ENCODE assay signal across 24 mouse cellular contexts in the genomic region with DNA sequence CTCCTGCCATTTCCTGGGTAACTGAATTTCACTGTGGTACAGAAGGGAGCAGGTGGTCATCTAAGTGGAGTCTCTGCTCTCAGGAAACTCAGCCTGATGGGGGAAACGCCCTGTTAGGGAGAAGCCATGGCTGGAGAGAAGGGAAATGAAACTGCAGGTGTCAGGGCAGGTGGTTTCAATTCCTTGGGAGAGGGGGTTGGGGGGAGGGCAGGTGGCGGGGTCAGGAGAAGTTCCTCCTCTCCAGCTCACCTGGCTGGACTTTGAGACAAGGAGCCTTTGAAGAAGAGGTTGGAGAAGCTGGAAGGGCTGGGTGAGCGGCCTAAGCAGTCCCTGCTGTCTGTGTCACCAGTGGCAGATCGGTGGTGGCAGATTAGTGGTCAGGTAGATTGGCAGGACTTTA. TPM values are rescaled to one million over a fixed set of nuclear protein-coding genes. Genes with fewer than 3 reads are reported as not detected.
DNase-seq lines count a peak whose midpoint lies in the region; ATAC-seq and TF ChIP-seq lines count a peak whose summit lies in the region.
"Had no signal": no experiment of that assay in that cellular context is flagged by ENCODE, and none has a peak within 500 bp of the region (broad histone marks: within the 10 kb centered on the region; RNA-seq: fewer than 3 reads in every experiment).

No protein-coding gene starts in this region.

- no peak overlapping the region for H3K9ac ChIP-seq in intestine, embryonic 14.5 days (ENCODE audit: low read length)
- no peak overlapping the region for H3K9ac ChIP-seq in intestine, postnatal 0 days (ENCODE audit: low read depth, low read length)
- H3K9ac ChIP-seq: embryonic facial prominence, embryonic 12.5 days; embryonic facial prominence, embryonic 15.5 days; forebrain, postnatal 0 days; hindbrain, embryonic 12.5 days; hindbrain, embryonic 15.5 days had no signal

- DNase-seq in cerebellum, adult 9-11 months = peak; percentile 44
- no peak for DNase-seq in cerebellum, adult 11 months
- peak; percentile 58 for DNase-seq in intestine, embryonic 14.5 days (ENCODE audit: low spot score)
- no peak for DNase-seq in left cerebral cortex, postnatal 14 days (ENCODE audit: low spot score in 2 of 2)
- no peak for DNase-seq in layer of hippocampus, adult 8-10 months (ENCODE audit: low spot score in 2 of 2)
- DNase-seq in left cerebral cortex, adult 2 months (ENCODE audit: extremely low spot score in 1 of 2, low spot score in 2 of 2) = no peak
- DNase-seq: adrenal gland, adult 2 months; adrenal gland, postnatal 14 days; cerebellum, adult 8-10 months; cerebellum, postnatal 14 days; forebrain, postnatal 0 days; gastrocnemius, adult 2 months; gastrocnemius, postnatal 14 days; heart, adult 11 months; kidney, adult 11 months had no signal

- 73% methylated on average over 4 of the region's 4 CpGs for WGBS in intestine, embryonic 14.5 days
- 42% methylated on average over 4 of the region's 4 CpGs for WGBS in intestine, postnatal 0 days

- H3K27me3 ChIP-seq in intestine, embryonic 14.5 days (replicated peaks; ENCODE audit: control insufficient read depth, insufficient read depth, low read length) = no peaks in the 10 kb centered on the region
- no peaks in the 10 kb centered on the region for H3K27me3 ChIP-seq in intestine, postnatal 0 days (replicated peaks; ENCODE audit: control insufficient read depth, insufficient read depth, low read length)
- H3K27me3 ChIP-seq: embryonic facial prominence, embryonic 12.5 days; hindbrain, embryonic 15.5 days had no signal

- intact Hi-C loops in left cerebral cortex, postnatal 14 days (cut with DNase I) = no loop called here
- intact Hi-C loops in left cerebral cortex, adult 2 months (cut with DNase I) = no loop called here

- H3K9me3 ChIP-seq in intestine, embryonic 14.5 days (ENCODE audit: control insufficient read depth, low read length) = no peaks in the 10 kb centered on the region
- no peaks in the 10 kb centered on the region for H3K9me3 ChIP-seq in intestine, postnatal 0 days (ENCODE audit: control insufficient read depth)
- H3K9me3 ChIP-seq: embryonic facial prominence, embryonic 12.5 days; embryonic facial prominence, embryonic 15.5 days; G1E; hindbrain, embryonic 12.5 days; hindbrain, embryonic 15.5 days had no signal

- TF ChIP-seq CTCF in intestine, postnatal 0 days (IDR thresholded peaks at IDR 0.05; ENCODE audit: low read depth) = no peak
- TF ChIP-seq CTCF in left cerebral cortex, adult 2 months (IDR thresholded peaks at IDR 0.05) = no peak

- H3K36me3 ChIP-seq in intestine, embryonic 14.5 days (ENCODE audit: control insufficient read depth, insufficient read depth, low read length) = no peaks in the 10 kb centered on the region
- no peaks in the 10 kb centered on the region for H3K36me3 ChIP-seq in intestine, postnatal 0 days (ENCODE audit: control insufficient read depth, insufficient read depth)
- H3K36me3 ChIP-seq: embryonic facial prominence, embryonic 12.5 days; embryonic facial prominence, embryonic 15.5 days; G1E; hindbrain, embryonic 12.5 days; hindbrain, embryonic 15.5 days had no signal

- H3K4me2 ChIP-seq in intestine, embryonic 14.5 days (ENCODE audit: low read length) = no peak overlapping the region
- H3K4me2 ChIP-seq in intestine, postnatal 0 days (replicated peaks; ENCODE audit: low read depth) = peak overlapping the region; percentile 17; the same call in 1 of the 2 replicates
- H3K4me2 ChIP-seq: embryonic facial prominence, embryonic 12.5 days; embryonic facial prominence, embryonic 15.5 days; heart, embryonic 11.5 days; hindbrain, embryonic 12.5 days; hindbrain, embryonic 15.5 days had no signal

- peak; percentile 38; the same call in 1 of the 2 replicates for ATAC-seq in intestine, embryonic 14.5 days (replicated peaks; ENCODE audit: low FRiP score, low TSS enrichment, low read depth)
- ATAC-seq in intestine, postnatal 0 days = peak; percentile 79
- ATAC-seq: forebrain, embryonic 14.5 days; forebrain, postnatal 0 days had no signal

- no peak overlapping the region for H3K27ac ChIP-seq in intestine, embryonic 14.5 days (ENCODE audit: low read depth)
- no peak overlapping the region for H3K27ac ChIP-seq in intestine, postnatal 0 days (ENCODE audit: low read depth, low read length)
- no peak overlapping the region for H3K27ac ChIP-seq in left cerebral cortex, adult 2 months
- H3K27ac ChIP-seq: embryonic facial prominence, embryonic 12.5 days; embryonic facial prominence, embryonic 15.5 days; gastrocnemius, adult 2 months; hindbrain, embryonic 12.5 days; hindbrain, embryonic 15.5 days had no signal

- H3K4me3 ChIP-seq in intestine, embryonic 14.5 days (ENCODE audit: low read depth, low read length) = no peak overlapping the region
- no peak overlapping the region for H3K4me3 ChIP-seq in intestine, postnatal 0 days (ENCODE audit: low read depth, low read length)
- no peak overlapping the region for H3K4me3 ChIP-seq in left cerebral cortex, adult 2 months
- H3K4me3 ChIP-seq: embryonic facial prominence, embryonic 12.5 days; embryonic facial prominence, embryonic 15.5 days; gastrocnemius, adult 2 months; hindbrain, embryonic 12.5 days; hindbrain, embryonic 15.5 days had no signal

- peaks cover 11% of the 10 kb centered on the region; the same call in 1 of the 2 replicates for H3K4me1 ChIP-seq in intestine, embryonic 14.5 days (replicated peaks; ENCODE audit: control insufficient read depth, insufficient read depth, low read length)
- H3K4me1 ChIP-seq in intestine, postnatal 0 days (replicated peaks; ENCODE audit: control insufficient read depth, insufficient read depth, low read length) = no peaks in the 10 kb centered on the region; the same call in 1 of the 2 replicates

RNA-seq across cellular contexts. Expression of gene Rtn4rl1, which starts 12.8 kb away (rescaled TPM):
- 1.6 and 2.0 TPM in 2 replicates for polyA plus RNA-seq in intestine, embryonic 14.5 days (2014; fragmentation: Nextera tagmentation; extraction: Ambion mirVana)
- polyA plus RNA-seq in intestine, postnatal 0 days (2015; fragmentation: Nextera tagmentation; extraction: Ambion mirVana) = 1.5 and 1.8 TPM in 2 replicates
- total RNA-seq in left cerebral cortex, postnatal 14 days (2021) = 10 to 100 TPM; 59.5 to 65.9 TPM
- total RNA-seq in layer of hippocampus, adult 8-10 months (2022) = 100 to 1,000 TPM in 2 of 4 experiments, 10 to 100 TPM in 2; 80.7 to 110 (median 97.3) TPM
- total RNA-seq in left cerebral cortex, adult 2 months (2021) = 10 to 100 TPM; 89.0 to 99.0 TPM
- total RNA-seq: G1E had no signal
- polyA plus RNA-seq: G1E had no signal

RNA-seq across cellular contexts. Expression of gene Dph1, which starts 15.3 kb away (rescaled TPM):
- 27.9 and 31.5 TPM in 2 replicates for polyA plus RNA-seq in intestine, embryonic 14.5 days (2014; fragmentation: Nextera tagmentation; extraction: Ambion mirVana)
- polyA plus RNA-seq in intestine, postnatal 0 days (2015; fragmentation: Nextera tagmentation; extraction: Ambion mirVana) = 11.3 and 12.3 TPM in 2 replicates
- 10 to 100 TPM; 22.0 to 23.7 TPM for total RNA-seq in left cerebral cortex, postnatal 14 days (2021)
- 10 to 100 TPM; 28.9 to 38.6 (median 30.9) TPM for total RNA-seq in layer of hippocampus, adult 8-10 months (2022)
- 10 to 100 TPM; 27.9 to 28.9 TPM for total RNA-seq in left cerebral cortex, adult 2 months (2021)

RNA-seq across cellular contexts. Expression of gene Ovca2, which starts 27.7 kb away (rescaled TPM):
- polyA plus RNA-seq in intestine, embryonic 14.5 days (2014; fragmentation: Nextera tagmentation; extraction: Ambion mirVana) = 29.9 and 32.2 TPM in 2 replicates
- polyA plus RNA-seq in intestine, postnatal 0 days (2015; fragmentation: Nextera tagmentation; extraction: Ambion mirVana) = 21.6 and 22.4 TPM in 2 replicates
- 10 to 100 TPM; 10.0 to 10.2 TPM for total RNA-seq in left cerebral cortex, postnatal 14 days (2021)
- total RNA-seq in layer of hippocampus, adult 8-10 months (2022) = 10 to 100 TPM; 15.6 to 23.4 (median 19.8) TPM
- total RNA-seq in left cerebral cortex, adult 2 months (2021) = 10 to 100 TPM; 12.1 to 12.7 TPM

RNA-seq across cellular contexts. Expression of gene Hic1, which starts 37.0 kb away (rescaled TPM):
- 13.0 and 14.5 TPM in 2 replicates for polyA plus RNA-seq in intestine, embryonic 14.5 days (2014; fragmentation: Nextera tagmentation; extraction: Ambion mirVana)
- polyA plus RNA-seq in intestine, postnatal 0 days (2015; fragmentation: Nextera tagmentation; extraction: Ambion mirVana) = 8.6 and 8.8 TPM in 2 replicates
- total RNA-seq in left cerebral cortex, postnatal 14 days (2021) = 1 to 10 TPM; 5.0 to 5.2 TPM
- 1 to 10 TPM; 2.9 to 4.9 (median 3.9) TPM for total RNA-seq in layer of hippocampus, adult 8-10 months (2022)
- 1 to 10 TPM; 3.3 to 3.9 TPM for total RNA-seq in left cerebral cortex, adult 2 months (2021)
- total RNA-seq: hematopoietic stem cell, adult 5-6 weeks had no signal

Comparison
In these comparisons a context has a peak if more than half of its experiments do, and no peak if none do; other contexts are left out.
1. DNase-seq: peak in cerebellum, adult 9-11 months (single experiment) and intestine, embryonic 14.5 days (single experiment); none in cerebellum, adult 11 months (single experiment), left cerebral cortex, postnatal 14 days (0 of 2), layer of hippocampus, adult 8-10 months (0 of 2) and left cerebral cortex, adult 2 months (0 of 2).